Mouse (Mus musculus) myocyte (in vitro differentiated cells): ENCODE measurements at regions not wholly inside any gene's neighbourhood (a gene's known extent, or its start where the extent isn't known, plus 50 kb on each side); places are given as distances from the start of the nearest gene placed in this dataset.

Experiments
- CEBPB ChIP-seq: IDR thresholded peaks from 2 replicates; pipeline ENCODE4 v1.6.1; 2011; ENCODE audit warnings: mild to moderate bottlenecking, moderate library complexity; ENCODE audit not compliant: poor library complexity, insufficient read depth, severe bottlenecking
- E2F4 ChIP-seq: IDR thresholded peaks from one replicate; pipeline ENCODE4 v1.6.1; 2011; ENCODE audit warnings: mild to moderate bottlenecking, control low read depth, moderate library complexity; ENCODE audit not compliant: insufficient read depth
- MAX ChIP-seq: IDR thresholded peaks from one replicate; pipeline ENCODE4 v1.6.1; 2011; ENCODE audit warnings: low read depth, mild to moderate bottlenecking, control low read depth
- MYOD1 ChIP-seq, 3 experiments: IDR thresholded peaks; one replicate each; pipeline ENCODE4 v1.6.1; 2011; ENCODE audit warnings: control low read depth in 2 of 3, low read depth in 2 of 3, mild to moderate bottlenecking in 2 of 3, moderate library complexity in 1 of 3; ENCODE audit not compliant: insufficient read length in 2 of 3, control insufficient read depth in 1 of 3
- MYOG ChIP-seq, 3 experiments: IDR thresholded peaks; one replicate each; pipeline ENCODE4 v1.6.1; 2011; ENCODE audit warnings: control low read depth in 2 of 3, low read depth in 2 of 3, mild to moderate bottlenecking in 2 of 3; ENCODE audit not compliant: insufficient read length in 2 of 3, control insufficient read depth in 1 of 3, insufficient read depth in 1 of 3
- POLR2A ChIP-seq: IDR thresholded peaks from one replicate; pipeline ENCODE4 v1.6.1; 2011; ENCODE audit warnings: low read depth, mild to moderate bottlenecking, control low read depth, moderate library complexity; ENCODE audit not compliant: insufficient read length
- POLR2AphosphoS2 ChIP-seq: IDR thresholded peaks from one replicate; pipeline ENCODE4 v1.6.1; 2011; ENCODE audit warnings: low read depth, control low read depth; ENCODE audit not compliant: insufficient read length
- REST ChIP-seq: IDR thresholded peaks from one replicate; pipeline ENCODE4 v1.6.1; 2011; ENCODE audit warnings: mild to moderate bottlenecking, control low read depth, moderate library complexity; ENCODE audit not compliant: insufficient read depth, insufficient read length
- SRF ChIP-seq: IDR thresholded peaks from one replicate; pipeline ENCODE4 v1.6.1; 2011; ENCODE audit warnings: low read depth; ENCODE audit not compliant: control insufficient read depth, insufficient read length
- TCF12 ChIP-seq: IDR thresholded peaks from one replicate; pipeline ENCODE4 v1.6.1; 2011; ENCODE audit warnings: mild to moderate bottlenecking, control low read depth; ENCODE audit not compliant: poor library complexity, insufficient read depth, severe bottlenecking
- TCF3 ChIP-seq: IDR thresholded peaks from one replicate; pipeline ENCODE4 v1.6.1; 2011; ENCODE audit warnings: low read depth, control low read depth; ENCODE audit not compliant: insufficient read length
- USF1 ChIP-seq: IDR thresholded peaks from one replicate; pipeline ENCODE4 v1.6.1; 2011; ENCODE audit warnings: low read depth, mild to moderate bottlenecking, control low read depth, moderate library complexity

DNA sequence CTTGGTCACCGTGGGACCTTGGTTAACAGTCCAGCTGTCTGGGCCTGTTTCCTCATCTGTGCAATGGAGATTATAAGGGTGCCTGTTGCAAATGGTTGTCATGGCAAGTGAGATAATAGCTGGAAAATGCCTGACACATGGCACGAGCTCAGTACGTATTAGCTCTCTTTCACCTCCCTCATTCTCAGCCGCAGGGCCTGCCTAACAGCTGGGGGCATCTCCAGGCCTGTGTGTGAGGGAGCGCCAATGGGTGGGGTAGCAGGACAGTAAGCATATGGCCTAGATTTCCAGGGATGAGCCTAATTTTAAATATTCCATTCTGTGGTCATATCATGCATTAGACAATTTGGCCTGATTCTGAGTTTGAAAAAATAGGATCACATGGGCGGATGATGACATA, 163.8 kb upstream of the Tmem28 start:
- TF ChIP-seq USF1 (no peak), POLR2A (no peak), MAX (no peak), POLR2AphosphoS2 (no peak), MYOG (IDR thresholded peaks at IDR 0.05; ENCODE audit: control insufficient read depth in 1 of 3, insufficient read depth in 1 of 3, insufficient read length in 2 of 3, low read depth in 2 of 3) (no peak), CEBPB (no peak), MYOD1 (IDR thresholded peaks at IDR 0.05; ENCODE audit: control insufficient read depth in 1 of 3, insufficient read length in 2 of 3, low read depth in 2 of 3) (no peak), TCF3 (no peak), E2F4 (no peak), TCF12 (no peak), SRF (no peak), REST (no peak)
